In genomic region chr17:64363694-64364093, GRCm38 (mm10) we compare ENCODE assay signal across 9 mouse cellular contexts. TPM values are rescaled to one million over a fixed set of nuclear protein-coding genes. Genes with fewer than 3 reads are reported as not detected.
DNase-seq lines count a peak whose midpoint lies in the region; ATAC-seq lines count a peak whose summit lies in the region.
"Had no signal": no experiment of that assay in that cellular context is flagged by ENCODE, and none has a peak within 500 bp of the region (broad histone marks: within the 10 kb centered on the region; RNA-seq: fewer than 3 reads in every experiment).

No protein-coding gene starts in this region.

- 84% methylated on average over 1 of the region's 1 CpGs for WGBS in heart, embryonic 10.5 days
- 94% methylated on average over 1 of the region's 1 CpGs for WGBS in hindbrain, embryonic 13.5 days

- no peaks in the 10 kb centered on the region for H3K36me3 ChIP-seq in heart, embryonic 10.5 days
- H3K36me3 ChIP-seq in hindbrain, embryonic 13.5 days: no peaks in the 10 kb centered on the region
- H3K36me3 ChIP-seq: heart, embryonic 15.5 days had no signal

- no peak overlapping the region for H3K9ac ChIP-seq in hindbrain, embryonic 13.5 days
- H3K9ac ChIP-seq: heart, embryonic 15.5 days had no signal

- H3K27me3 ChIP-seq in heart, embryonic 10.5 days (ENCODE audit: insufficient read depth, poor library complexity, severe bottlenecking): no peaks in the 10 kb centered on the region
- no peaks in the 10 kb centered on the region for H3K27me3 ChIP-seq in hindbrain, embryonic 13.5 days
- H3K27me3 ChIP-seq: heart, embryonic 15.5 days had no signal

- no peaks in the 10 kb centered on the region for H3K4me1 ChIP-seq in heart, embryonic 10.5 days
- H3K4me1 ChIP-seq in hindbrain, embryonic 13.5 days (replicated peaks): no peaks in the 10 kb centered on the region

- no peaks in the 10 kb centered on the region for H3K9me3 ChIP-seq in heart, embryonic 10.5 days
- H3K9me3 ChIP-seq in hindbrain, embryonic 13.5 days: no peaks in the 10 kb centered on the region
- H3K9me3 ChIP-seq: heart, embryonic 15.5 days had no signal

- H3K27ac ChIP-seq in heart, embryonic 10.5 days: no peak overlapping the region
- no peak overlapping the region for H3K27ac ChIP-seq in hindbrain, embryonic 13.5 days
- H3K27ac ChIP-seq: heart, embryonic 15.5 days had no signal

- H3K4me2 ChIP-seq in hindbrain, embryonic 13.5 days: no peak overlapping the region
- H3K4me2 ChIP-seq: heart, embryonic 15.5 days had no signal

- H3K4me3 ChIP-seq in heart, embryonic 10.5 days: no peak overlapping the region
- H3K4me3 ChIP-seq in hindbrain, embryonic 13.5 days: no peak overlapping the region
- H3K4me3 ChIP-seq: heart, embryonic 15.5 days had no signal

- no peak for ATAC-seq in hindbrain, embryonic 13.5 days (ENCODE audit: low FRiP score)

- peak; percentile 92 for DNase-seq in heart, adult 11 months
- no peak for DNase-seq in heart, embryonic 10.5 days (ENCODE audit: low spot score)
- DNase-seq in Muller cell, postnatal 12 days (ENCODE audit: inconsistent ontology term): peak; percentile 93
- peak; percentile 78 to 84 for DNase-seq in cerebellum, postnatal 10 days
- DNase-seq in heart, postnatal 4 days: peak; percentile 62
- no peak for DNase-seq in thymus, adult 18-20 months
- DNase-seq in thymus, postnatal 14 days: no peak

RNA-seq across cellular contexts. Expression of gene Pja2, which starts 32.0 kb away (rescaled TPM):
- 70.9 and 85.2 TPM in 2 replicates for polyA plus RNA-seq in heart, embryonic 10.5 days (2016; fragmentation: Nextera tagmentation; extraction: Ambion mirVana)
- 100 to 1,000 TPM; 141 to 149 TPM for total RNA-seq in heart, postnatal 4 days (2021)
- 152 and 155 TPM in 2 replicates for polyA plus RNA-seq in hindbrain, embryonic 13.5 days (2015; fragmentation: Nextera tagmentation; extraction: Ambion mirVana)

Comparison
In these comparisons a context has a peak if more than half of its experiments do, and no peak if none do; other contexts are left out.
1. DNase-seq: peak in heart, adult 11 months (single experiment), Muller cell, postnatal 12 days (single experiment), cerebellum, postnatal 10 days (2 of 2) and heart, postnatal 4 days (single experiment); none in heart, embryonic 10.5 days (single experiment), thymus, adult 18-20 months (0 of 2) and thymus, postnatal 14 days (single experiment).